Mouse (Mus musculus): ENCODE data around the gene Guca2a. TPM values are rescaled to one million over a fixed set of nuclear protein-coding genes. Genes with fewer than 3 reads are reported as not detected.
A peak's percentile ranks its signal among the peaks of the same experiment; 100 is the strongest.

The Guca2a gene
- total RNA-seq, 2 experiments from 2014 or later, result not detected

DNA sequence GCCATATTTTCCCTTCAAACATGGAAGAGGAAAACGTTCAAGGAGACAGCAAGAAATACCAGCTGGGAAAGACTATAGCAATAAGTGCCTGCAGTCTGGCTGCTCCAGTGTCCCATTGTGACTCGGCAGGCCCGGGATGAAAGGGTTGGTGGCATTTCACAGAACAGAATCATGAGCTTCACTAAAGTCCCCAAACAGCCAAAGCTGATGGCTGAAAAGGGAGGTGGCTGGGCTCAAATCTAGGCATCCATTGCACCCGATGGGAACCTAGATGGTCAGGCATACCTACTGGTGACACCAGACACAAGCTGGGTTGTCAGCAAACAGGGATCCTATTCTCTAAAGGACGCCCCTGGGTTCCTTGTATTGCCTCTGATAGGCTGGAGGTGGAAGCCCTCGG, 442 bp downstream of the Guca2a start:
- ATAC-seq (replicated peaks; ENCODE audit: poor library complexity), result no peak

DNA sequence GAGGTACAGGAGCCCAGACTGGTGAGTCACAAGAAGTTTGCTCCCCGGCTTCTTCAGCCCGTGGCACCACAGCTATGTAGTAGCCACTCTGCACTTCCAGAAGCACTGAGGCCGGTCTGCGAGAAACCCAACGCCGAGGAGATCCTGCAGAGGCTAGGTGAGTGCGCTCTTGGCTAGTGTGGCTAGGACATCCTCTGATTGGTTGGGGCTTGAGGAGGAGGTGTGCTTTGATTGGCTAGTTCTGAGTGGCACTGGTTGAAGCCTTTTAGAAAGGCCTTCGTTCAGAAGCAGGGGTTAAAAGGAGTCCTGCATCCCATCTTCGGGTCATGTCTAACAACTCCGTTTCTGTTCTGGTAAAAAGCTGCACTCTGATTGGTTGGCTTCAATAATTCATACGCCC, 1.2 kb downstream of the Guca2a start:
- no peak for ATAC-seq (replicated peaks; ENCODE audit: poor library complexity)

DNA sequence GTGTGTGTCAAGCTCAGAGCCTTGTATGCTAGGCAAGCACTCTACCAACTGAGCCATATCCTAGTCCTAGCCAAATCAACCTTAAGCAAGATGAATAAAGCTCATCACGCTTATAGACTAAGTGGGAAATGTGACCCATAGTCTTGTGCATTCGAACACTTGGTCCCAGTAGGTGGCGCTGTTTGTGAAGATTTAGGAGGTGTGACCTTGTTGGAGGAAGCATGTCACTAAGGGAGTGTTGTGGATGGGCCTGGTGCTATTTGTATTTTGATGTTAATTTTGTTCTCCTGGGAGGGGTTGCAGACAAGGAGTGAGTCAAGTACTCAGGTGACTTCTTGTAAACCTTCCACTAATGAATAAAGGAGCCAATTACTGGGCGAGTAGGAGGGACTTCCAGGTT, 5.2 kb downstream of the Guca2a start:
- no peak for ATAC-seq (replicated peaks; ENCODE audit: poor library complexity)

DNA sequence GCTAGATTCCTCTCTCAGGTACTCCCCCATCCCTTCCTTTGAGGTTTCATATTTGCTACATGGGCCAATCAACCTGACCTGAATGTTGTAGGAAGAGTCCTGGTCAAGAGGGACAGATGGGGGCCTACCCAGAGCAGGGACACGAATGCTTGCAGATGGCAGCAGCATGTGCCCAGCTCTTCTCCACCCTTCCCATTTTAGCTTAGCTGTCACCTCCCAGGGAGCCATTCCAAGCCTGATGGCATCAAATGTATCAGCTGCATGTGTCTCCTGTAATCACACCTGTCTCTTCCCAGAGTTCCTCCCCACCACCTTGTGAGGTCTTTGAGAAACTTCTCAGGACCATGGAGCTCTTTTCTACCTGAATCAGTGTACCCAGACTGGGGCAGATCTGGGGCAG, 19.5 kb downstream of the Guca2a start:
- no peak for ATAC-seq (replicated peaks; ENCODE audit: poor library complexity)

DNA sequence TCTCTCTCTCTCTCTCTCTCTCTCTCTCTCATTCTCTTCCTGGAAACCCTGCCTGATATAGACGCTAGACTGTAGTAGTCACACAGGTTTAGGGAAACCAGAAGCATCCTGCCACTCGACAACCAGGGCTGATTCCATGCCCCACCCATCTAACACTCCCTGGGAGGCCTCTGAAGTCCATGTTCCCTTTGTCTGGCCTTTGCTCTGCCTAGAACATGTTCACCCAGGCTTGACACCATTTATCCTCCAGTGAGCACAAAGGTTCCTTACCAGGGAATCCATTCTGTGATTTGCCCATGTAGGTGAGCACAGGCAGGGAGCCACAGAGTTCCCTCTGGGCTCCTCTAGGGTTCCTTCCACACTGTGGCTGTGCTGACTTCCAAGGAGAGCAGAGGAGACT, 20.7 kb downstream of the Guca2a start:
- no peak for ATAC-seq (replicated peaks; ENCODE audit: poor library complexity)

DNA sequence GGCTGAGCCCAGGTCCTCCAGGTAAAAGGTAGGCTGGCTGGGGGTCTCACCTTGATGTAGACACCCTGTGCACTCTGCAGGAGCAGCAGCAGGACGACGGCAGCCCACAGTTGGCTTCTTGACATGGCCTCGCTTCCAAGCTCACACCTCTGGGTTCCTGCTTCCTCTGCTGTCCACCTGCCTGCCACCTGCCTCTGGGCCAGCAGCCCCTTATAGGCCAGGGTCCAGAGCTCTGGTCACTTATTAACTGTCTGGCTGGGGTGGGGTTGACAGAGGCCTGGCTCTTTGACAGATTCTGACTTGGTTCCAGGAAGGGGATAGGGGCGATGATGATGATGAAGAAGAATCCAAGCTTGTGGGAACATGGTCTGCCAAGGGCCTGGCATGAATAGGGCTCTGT, 21.2 kb downstream of the Guca2a start, which contains the start of gene Guca2b:
TSS of gene Guca2b (minus strand) at position 224 of the 400 bp plus-strand sequence.
- no peak for ATAC-seq (replicated peaks; ENCODE audit: poor library complexity)

DNA sequence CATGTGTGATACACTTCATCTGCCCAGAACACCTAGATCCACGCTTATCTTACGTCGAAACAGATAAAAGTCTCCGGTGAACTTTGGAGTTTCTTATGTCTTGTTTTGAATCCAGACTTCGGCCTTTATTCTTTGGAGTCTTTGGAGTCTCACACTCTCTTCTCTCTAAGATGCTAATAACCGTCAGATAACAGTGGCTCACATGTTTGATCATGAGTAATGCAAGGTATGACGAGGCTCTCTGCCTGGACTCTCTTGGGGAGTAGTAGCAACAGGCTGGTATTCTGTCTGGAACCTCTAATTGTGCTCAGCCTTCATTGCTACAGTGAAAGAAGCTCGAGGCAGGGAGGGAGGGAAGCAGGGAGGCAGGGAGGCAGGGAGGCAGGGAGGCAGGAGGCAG, 22.5 kb downstream of the Guca2a start:
- no peak for ATAC-seq (replicated peaks; ENCODE audit: poor library complexity)

DNA sequence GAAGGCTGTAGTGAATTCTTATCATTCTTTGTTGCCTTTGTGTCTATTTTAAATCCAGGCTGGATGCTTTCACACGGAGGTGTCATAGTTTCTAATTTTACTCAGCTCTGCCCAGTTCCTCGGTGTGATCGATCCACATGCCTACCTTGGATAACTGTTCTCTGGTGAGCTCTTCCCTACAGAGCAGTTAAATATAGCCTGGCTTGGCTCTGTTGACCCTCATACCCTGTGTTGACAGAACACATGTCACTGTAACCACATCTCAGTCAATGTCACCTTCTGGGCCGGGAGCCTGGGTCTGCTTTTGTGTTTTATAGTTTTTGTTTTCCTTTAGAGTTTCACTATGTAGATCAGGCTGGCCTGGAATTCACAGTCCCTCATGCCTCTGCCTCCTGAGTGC, 24.6 kb downstream of the Guca2a start:
- no peak for ATAC-seq (replicated peaks; ENCODE audit: poor library complexity)

DNA sequence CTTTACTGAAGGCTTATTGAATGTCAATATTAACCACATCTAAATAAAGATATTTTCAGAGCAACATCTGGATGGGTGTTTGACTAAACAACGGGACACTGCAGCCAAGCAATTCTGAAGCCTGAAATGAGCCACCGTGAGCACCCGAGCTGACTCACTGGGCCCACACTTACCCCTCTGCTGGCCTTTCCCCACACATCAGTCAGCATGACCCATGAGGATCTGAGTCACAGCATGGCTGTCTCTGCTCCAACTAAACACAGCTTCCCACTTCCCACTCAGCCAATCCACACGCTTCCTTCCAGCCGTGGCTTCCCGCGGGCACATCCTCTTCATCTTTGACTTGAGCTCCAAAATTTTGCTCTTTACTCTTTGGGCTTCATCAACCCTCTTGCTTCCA, 25.5 kb downstream of the Guca2a start:
- ATAC-seq (replicated peaks; ENCODE audit: poor library complexity), result peak; percentile 35

DNA sequence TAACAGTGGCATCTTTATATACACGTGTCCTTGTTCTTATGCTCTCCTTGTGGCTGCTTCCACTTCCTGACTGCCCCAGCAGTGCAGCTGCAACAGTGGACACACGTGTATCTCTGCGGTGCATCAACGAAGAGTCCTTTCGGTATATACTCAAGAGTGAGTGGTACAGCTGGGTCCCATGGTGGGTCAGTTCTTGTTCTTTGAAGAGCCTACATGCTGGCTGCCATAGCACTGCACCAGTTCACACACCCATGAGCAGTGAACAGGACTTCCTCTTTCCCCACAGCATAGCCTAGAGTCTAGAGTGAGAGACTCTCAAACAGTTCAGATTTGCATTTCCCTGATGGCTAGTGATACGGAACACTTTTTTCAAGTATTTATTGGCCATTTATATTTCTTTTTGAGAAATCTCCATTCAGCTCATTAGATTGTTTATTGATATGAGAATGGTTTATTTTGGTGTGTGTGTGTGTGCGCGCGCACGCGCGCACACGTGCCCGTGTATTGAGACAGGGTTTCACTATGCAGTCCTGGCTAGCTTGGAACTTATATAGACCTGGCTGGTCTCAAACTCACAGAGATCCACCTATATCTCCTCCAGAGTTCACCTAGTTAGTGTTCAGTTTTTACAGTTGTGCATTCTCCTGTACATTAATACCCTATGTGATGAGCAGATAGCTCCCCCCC, 26.0 kb downstream of the Guca2a start:
- ATAC-seq (replicated peaks; ENCODE audit: poor library complexity), result peak; percentile 60

DNA sequence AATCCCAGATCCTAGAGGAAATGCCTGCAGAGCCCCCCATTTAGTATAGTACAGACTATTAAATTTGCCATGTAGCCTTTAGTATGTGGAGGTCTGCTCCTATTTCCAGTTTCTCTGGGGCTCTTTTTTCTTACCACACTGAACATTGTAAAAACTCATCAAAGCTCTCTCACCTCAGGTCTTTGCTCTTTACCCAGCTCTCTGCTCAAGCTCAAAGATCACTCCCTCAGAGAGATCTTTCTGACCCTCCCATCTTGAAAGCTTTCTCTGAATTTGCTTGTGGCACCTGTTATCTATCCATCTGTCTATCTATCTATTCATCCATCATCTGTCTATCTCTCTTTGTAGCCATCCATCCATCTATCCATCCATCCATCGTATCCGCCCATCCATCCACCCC, 27.7 kb downstream of the Guca2a start:
- ATAC-seq (replicated peaks; ENCODE audit: poor library complexity), result no peak

DNA sequence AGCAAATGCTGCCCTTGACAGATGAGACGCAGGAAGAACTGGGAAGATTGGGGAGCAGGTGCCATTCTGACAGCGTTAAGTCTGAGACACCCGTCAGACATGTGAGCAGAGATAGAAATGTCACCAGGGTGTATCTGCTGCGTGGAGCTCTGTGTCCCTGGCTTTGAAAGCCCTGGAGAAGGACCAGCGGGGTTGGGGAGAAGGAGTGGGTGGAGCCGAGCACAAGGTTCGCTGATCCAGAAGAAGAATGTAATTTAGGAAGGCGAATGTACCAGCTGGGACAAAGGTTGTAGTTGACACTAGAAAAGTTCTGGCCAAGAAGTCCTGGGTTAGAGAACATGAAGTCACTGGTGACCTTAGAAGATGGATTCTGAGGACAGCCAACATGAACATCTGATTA, 28.6 kb downstream of the Guca2a start:
- no peak for ATAC-seq (replicated peaks; ENCODE audit: poor library complexity)

DNA sequence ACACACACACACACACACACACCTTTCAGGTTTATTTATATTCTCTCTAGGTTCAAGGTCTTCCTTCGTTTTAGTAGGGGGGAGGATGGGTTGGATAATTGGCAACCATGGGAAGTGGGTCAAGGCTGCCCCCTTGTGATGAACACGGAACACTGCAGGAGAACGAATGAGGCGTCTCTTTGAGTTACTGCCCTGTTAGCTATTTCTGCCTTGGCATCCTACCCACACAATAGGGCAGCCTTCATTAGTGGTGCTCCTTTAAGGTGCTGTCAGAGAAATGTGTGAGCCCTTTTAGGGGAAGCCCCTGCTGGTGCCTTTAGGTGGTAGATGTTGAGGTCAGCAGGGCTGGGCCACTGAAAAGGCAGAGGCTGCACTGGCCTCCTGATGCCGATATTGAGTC, 29.9 kb downstream of the Guca2a start:
- ATAC-seq (replicated peaks; ENCODE audit: poor library complexity), result peak; percentile 76

DNA sequence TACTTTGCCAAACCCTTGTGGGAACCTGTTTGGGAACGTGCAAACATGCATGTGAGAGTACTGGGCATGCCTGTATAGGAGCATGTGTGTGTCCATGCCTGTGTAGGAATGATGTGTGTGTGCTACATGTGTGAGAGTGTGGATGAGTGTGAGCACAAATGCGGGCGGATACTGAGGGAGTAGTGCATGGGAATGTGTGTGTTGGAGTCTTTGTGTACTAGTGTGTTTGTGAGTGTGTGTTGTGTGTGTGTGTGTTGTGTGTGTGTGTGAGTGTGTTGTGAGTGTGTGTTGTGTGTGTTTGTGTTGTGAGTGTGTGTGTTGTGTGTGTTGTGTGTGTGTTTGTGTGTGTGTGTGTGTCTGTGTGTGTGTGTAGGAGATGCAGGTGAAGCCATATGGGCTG, 30.7 kb downstream of the Guca2a start:
- no peak for ATAC-seq (replicated peaks; ENCODE audit: poor library complexity)

DNA sequence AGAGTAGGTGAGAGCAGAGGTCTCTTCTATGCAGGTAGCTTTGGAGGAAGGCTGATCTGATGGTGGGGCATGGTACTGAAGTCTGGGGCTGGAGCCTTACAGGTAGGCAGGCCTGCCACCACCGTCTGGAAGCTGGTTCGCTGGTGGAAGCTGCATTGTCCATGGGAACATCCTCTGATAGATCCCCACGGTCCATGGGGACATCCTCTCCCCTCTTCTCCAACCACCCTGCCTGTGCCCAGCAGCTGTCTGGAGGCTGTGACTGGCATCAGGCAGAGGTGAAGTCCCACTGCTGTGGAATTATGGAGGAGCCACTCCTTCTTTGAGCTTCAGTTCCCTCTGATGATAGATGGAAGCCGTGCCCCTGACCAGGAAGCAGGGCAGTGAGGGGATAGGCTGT, 31.1 kb downstream of the Guca2a start:
- ATAC-seq (replicated peaks; ENCODE audit: poor library complexity), result no peak

DNA sequence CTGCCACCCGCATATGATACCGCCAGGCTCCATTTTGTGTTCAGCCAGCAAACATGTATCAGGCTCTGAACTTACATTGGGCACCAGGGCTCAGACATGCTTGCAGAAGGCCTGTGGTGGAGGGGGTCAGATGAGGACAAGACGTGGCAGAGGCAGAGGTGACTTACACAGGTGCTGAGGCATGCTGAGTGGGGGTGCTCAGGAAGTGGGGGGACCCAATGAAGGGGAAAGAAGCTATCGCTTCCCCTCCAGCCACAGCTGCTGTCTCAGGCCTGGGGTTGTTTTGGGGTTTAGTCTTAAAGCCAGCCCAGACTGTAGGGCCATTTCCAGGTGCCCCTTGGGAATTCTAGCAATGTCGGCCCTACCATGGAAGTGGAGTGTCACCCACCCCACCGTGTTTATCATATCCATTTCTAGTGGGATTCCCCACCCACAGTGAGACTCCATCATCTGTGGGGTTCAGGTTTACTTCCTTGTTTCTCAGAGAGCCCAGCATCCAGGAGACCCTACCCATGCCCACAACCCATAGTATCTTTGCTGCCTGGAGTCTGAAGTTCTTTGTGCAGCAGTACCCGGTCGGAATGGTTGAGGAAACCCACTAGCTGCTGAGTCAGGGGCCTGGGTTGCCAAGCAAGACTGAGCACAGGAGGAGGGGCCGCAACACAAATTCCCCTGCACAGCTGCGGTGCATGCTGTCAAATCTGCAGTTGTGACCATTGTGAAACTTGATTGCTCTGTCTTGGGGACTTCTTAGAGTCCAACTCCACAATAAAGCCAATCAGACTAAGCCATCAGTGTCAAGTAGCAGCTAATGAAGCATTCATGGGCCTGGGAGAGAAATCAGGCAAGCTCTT, 32.1 kb downstream of the Guca2a start:
- 0 out of 2 replicates have a peak, but pooled peaks have one; percentile 12 for ATAC-seq (replicated peaks; ENCODE audit: poor library complexity)

DNA sequence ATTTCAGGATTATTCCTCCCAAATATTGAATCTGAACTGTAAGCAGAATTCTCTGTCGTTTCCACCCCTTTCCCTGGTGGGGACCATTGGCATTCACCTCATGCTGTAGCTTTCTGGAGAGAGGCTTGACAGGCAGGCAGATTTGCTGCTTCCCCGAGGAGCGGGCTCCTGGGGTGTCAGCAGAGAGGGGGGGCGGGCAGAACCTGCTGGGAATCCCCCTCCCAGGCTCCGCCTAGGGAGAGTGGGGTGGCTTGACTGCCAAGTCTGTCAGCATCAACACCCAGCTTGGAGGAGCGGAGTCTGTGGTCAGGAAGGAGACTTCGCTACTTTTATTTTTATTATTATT, 32.7 kb downstream of the Guca2a start:
- no peak for ATAC-seq (replicated peaks; ENCODE audit: poor library complexity)

DNA sequence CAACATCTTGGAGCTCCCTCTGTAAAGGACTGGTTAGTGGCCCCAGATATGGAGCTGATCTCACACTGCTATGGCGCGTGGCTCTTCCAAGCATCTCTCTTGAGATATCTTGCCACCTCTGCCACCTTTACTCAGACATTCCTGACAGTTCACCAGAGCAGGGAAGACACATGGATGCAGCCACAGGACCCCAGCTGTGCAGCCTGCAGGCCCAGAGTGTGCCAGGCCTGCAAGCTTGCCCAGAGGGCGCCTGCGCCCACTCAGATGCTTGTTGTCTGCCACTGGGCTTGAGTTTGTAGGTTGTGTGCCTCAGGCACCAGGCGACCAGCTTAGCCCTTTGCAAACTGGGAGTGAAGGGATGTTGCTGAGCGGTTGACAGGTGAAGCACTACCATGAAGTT, 33.2 kb downstream of the Guca2a start:
- ATAC-seq (replicated peaks; ENCODE audit: poor library complexity), result no peak

DNA sequence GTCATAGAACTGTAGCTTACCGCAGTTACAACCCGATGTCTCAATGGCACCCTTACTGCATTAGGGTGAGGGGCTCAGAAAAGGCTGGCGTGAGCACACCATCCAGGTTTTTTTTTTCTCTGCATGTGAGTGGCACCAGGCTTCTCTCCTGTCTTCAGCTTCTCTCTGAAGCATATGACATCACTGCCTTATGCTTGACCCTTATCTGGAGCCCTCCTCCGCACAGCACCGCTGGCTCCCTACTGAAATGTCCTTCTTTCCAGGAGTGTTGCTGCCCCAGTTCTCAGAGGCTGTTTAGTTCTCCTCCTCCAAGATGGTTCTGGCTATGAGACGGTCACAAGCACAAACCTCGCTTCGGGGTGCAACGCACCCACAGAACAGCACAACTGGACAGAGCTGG, 33.7 kb downstream of the Guca2a start:
- ATAC-seq (replicated peaks; ENCODE audit: poor library complexity), result no peak

DNA sequence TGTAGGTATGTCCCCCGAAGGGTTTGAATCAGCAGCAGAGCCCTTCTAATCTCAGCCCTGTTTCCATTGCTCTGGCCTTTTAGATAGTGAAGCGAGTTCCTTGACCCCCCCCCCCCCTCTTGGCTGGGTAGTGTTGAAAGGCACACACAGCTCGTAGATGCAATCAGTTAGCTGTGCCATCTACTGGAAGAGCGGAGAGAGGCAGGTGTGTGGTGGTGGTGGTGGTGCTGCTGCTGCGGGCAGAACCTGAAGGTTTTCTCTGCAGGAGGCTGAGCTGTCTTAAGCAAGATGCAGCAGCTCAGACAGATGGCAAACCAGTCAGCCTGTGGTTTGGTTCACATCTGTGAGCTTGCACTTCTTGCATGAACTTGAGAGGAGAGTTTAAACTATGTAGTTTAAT, 35.2 kb downstream of the Guca2a start:
- peak; percentile 55 for ATAC-seq (replicated peaks; ENCODE audit: poor library complexity)

DNA sequence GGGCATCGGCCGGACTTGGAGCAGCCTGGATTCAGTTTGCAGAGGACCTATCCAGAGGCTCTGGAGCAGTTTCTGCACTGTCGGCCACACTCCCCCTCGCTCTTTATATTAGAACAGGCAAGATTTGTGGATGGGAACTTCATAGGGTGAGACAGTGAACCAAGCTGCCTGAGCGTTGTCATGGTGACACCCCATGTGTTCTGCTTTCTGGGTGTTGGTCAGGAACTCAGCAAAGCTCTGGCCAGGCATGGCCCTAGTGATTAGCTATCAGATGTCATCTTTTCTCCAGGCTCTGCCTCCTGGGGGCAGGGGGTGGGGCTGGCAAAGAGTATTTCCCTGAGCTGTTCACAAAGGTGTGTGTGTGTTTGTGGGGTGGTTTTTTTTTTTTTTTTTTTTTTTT, 45.1 kb downstream of the Guca2a start:
- 0 out of 2 replicates have a peak, but pooled peaks have one; percentile 23 for ATAC-seq (replicated peaks; ENCODE audit: poor library complexity)

DNA sequence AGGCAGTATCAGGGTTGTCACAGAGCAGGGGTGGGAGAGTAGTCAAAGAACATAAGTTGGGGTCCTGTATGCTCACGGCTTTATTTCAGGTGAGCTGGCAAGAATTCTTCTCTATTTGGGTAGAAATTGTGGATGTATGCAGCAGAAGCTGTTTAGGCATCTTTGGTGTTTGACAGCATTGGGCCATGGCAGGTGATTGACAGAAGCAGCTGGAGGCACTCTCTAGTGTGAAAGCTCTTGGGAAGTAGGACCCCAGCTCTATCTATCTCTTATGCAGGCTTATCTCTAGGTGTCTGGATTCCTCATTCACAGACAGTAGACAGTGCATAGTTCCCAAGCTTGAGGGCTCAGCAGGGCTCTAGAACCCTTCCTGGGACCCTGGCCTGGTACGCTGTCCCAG, 48.2 kb downstream of the Guca2a start:
- no peak for ATAC-seq (replicated peaks; ENCODE audit: poor library complexity)
